Mouse (Mus musculus): ENCODE data around the gene Dglucy. TPM values are rescaled to one million over a fixed set of nuclear protein-coding genes. Genes with fewer than 3 reads are reported as not detected.

Dglucy gene
- 0.03 TPM in 1 of 2 replicates, not detected in the other for polyA plus RNA-seq (2012)

- no peak within 1 kb of the TSS for H3K4me3 ChIP-seq (replicated peaks)
- H3K4me1 ChIP-seq (ENCODE audit: control insufficient read depth): no peaks in the 10 kb centered on the region
- TF ChIP-seq GATA1 (IDR thresholded peaks at IDR 0.05; ENCODE audit: low read length): no peak
- H3K27me3 ChIP-seq (ENCODE audit: control insufficient read depth): no peaks in the 10 kb centered on the region
- H3K9me3 ChIP-seq (ENCODE audit: control insufficient read depth, low read length): no peaks in the 10 kb centered on the region
- H3K36me3 ChIP-seq (ENCODE audit: control insufficient read depth): no peaks in the 10 kb centered on the region
Measured at GRCm38 (mm10) chr12:100778934-100779865, at the start of gene Dglucy. Gene Dglucy, plus strand, starts transcription at chr12:100779057.

DNA sequence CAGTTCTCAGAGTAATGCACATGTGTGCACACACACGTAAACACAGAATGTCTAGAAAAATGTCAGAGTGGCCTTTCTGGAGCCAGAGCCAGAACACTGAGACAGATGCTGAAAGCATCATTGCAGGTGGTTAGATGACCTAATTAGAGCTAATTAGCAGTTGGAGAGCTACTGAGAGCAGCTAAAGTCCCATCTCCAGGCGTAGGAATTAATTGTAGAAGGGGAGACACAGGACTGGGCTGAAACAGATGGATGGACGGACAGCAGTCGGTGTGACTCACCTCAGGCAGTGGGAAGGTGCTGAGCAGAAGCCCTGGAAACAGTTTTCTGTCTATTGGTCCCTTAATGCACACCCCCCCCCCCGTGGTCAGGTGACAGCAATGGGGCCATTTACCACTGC lies 43.7 kb upstream of the Dglucy start:
- Histone ChIP-seq H3K9me3 (ENCODE audit: control insufficient read depth, low read length) (no peaks in the 10 kb centered on the region), H3K36me3 (ENCODE audit: control insufficient read depth) (no peaks in the 10 kb centered on the region), H3K4me3 (replicated peaks) (no peak overlapping the region), H3K4me1 (ENCODE audit: control insufficient read depth) (no peaks in the 10 kb centered on the region), H3K27me3 (ENCODE audit: control insufficient read depth) (no peaks in the 10 kb centered on the region)
- TF ChIP-seq TAL1 (IDR thresholded peaks at IDR 0.05; ENCODE audit: low read length) (no peak), GATA1 (IDR thresholded peaks at IDR 0.05; ENCODE audit: low read length) (no peak)

GRCm38 (mm10) chr12:100735581-100735980 lies 43.3 kb upstream of the Dglucy start:
- TF ChIP-seq TAL1 (IDR thresholded peaks at IDR 0.05; ENCODE audit: low read length) (no peak), GATA1 (IDR thresholded peaks at IDR 0.05; ENCODE audit: low read length) (no peak)
- H3K36me3 ChIP-seq (ENCODE audit: control insufficient read depth): no peaks in the 10 kb centered on the region

DNA sequence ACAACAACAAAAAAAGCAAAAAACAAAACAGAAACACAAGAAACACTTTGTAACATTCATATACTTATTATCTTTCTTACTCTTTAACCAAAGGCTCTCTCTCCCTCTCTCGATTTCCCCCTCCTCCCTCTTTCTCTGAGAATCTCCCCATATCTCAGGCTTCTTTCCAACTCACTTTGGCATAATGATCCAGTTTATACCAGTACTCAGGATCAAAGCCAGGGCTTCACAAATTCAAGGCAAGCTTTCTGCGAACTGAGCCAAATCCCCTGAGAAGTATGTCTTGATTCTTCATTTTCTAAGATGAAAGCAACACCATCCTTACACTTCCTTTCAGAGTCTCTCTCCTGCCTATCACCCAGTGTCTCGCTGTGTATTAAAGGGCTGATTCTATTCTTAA lies 40.4 kb upstream of the Dglucy start:
- no peak overlapping the region for H3K4me3 ChIP-seq (replicated peaks)
- no peaks in the 10 kb centered on the region for H3K36me3 ChIP-seq (ENCODE audit: control insufficient read depth)
- no peaks in the 10 kb centered on the region for H3K4me1 ChIP-seq (ENCODE audit: control insufficient read depth)
- H3K9me3 ChIP-seq (ENCODE audit: control insufficient read depth, low read length): no peaks in the 10 kb centered on the region
- no peaks in the 10 kb centered on the region for H3K27me3 ChIP-seq (ENCODE audit: control insufficient read depth)
- TF ChIP-seq GATA1 (IDR thresholded peaks at IDR 0.05; ENCODE audit: low read length) (no peak), TAL1 (IDR thresholded peaks at IDR 0.05; ENCODE audit: low read length) (no peak)

More at GRCm38 (mm10) chr12:100735581-100735980, 43.3 kb upstream of the Dglucy start:
- Histone ChIP-seq H3K9me3 (ENCODE audit: control insufficient read depth, low read length) (no peaks in the 10 kb centered on the region), H3K4me3 (replicated peaks) (no peak overlapping the region), H3K27me3 (ENCODE audit: control insufficient read depth) (no peaks in the 10 kb centered on the region), H3K4me1 (ENCODE audit: control insufficient read depth) (no peaks in the 10 kb centered on the region)

DNA sequence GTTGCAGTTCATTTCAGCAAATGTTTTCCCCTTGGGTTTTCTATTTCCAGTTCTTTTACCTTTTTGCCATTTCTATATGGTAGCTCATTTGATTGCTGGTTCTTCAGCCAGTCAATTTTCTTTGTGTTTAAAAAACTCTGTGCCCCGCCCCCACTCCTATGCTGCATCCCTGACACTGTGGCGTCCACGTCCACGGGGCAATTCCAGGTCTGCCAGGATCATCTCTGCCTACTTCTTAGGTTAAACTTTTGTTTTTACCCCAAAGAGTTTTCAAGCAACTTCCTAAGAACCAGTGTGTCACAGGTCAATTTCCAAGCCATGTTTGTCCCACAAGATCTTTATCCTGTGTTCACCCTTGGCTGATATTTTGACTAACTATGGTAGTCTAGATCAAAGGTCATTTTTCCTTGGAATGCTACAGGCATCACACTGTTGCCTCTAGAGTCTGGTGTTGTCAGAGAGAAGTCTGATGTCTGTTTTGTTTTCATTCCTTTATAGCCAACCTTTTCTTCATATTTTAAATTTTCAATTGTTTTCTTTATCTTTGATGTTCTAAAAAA lies 39.8 kb upstream of the Dglucy start:
- no peak for TF ChIP-seq TAL1 (IDR thresholded peaks at IDR 0.05; ENCODE audit: low read length)
- Histone ChIP-seq H3K36me3 (ENCODE audit: control insufficient read depth) (no peaks in the 10 kb centered on the region), H3K4me1 (ENCODE audit: control insufficient read depth) (no peaks in the 10 kb centered on the region), H3K27me3 (ENCODE audit: control insufficient read depth) (no peaks in the 10 kb centered on the region), H3K9me3 (ENCODE audit: control insufficient read depth, low read length) (no peaks in the 10 kb centered on the region), H3K4me3 (replicated peaks) (no peak overlapping the region)

DNA sequence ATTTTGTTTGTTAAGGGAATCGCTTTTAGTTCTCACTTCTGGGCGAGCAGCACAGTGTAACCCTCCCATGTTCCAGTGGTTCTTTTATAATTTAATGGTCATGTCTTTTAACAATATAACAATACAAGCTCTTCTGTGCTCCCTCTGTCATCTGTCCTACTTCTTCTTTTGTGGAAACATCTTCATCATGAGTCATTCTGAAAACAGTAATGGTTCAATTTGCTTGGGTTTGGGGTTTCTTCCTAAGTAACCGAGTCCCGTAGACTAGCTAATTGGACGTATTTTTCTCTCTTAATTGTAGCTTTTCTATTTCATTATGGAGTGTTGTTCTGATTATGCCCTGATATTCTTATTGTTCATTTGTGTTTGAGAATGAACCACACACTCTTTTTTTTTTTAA lies 38.5 kb upstream of the Dglucy start:
- Histone ChIP-seq H3K4me1 (ENCODE audit: control insufficient read depth) (no peaks in the 10 kb centered on the region), H3K9me3 (ENCODE audit: control insufficient read depth, low read length) (no peaks in the 10 kb centered on the region), H3K36me3 (ENCODE audit: control insufficient read depth) (no peaks in the 10 kb centered on the region), H3K27me3 (ENCODE audit: control insufficient read depth) (no peaks in the 10 kb centered on the region), H3K4me3 (replicated peaks) (no peak overlapping the region)
- TF ChIP-seq TAL1 (IDR thresholded peaks at IDR 0.05; ENCODE audit: low read length): no peak
- no peak for TF ChIP-seq GATA1 (IDR thresholded peaks at IDR 0.05; ENCODE audit: low read length)

- Histone ChIP-seq H3K4me1 (ENCODE audit: control insufficient read depth) (no peaks in the 10 kb centered on the region), H3K36me3 (ENCODE audit: control insufficient read depth) (no peaks in the 10 kb centered on the region), H3K27me3 (ENCODE audit: control insufficient read depth) (no peaks in the 10 kb centered on the region), H3K4me3 (replicated peaks) (no peak overlapping the region), H3K9me3 (ENCODE audit: control insufficient read depth, low read length) (no peaks in the 10 kb centered on the region)
- TF ChIP-seq TAL1 (IDR thresholded peaks at IDR 0.05; ENCODE audit: low read length) (no peak), GATA1 (IDR thresholded peaks at IDR 0.05; ENCODE audit: low read length) (no peak)
Measured at GRCm38 (mm10) chr12:100742468-100742867, 36.4 kb upstream of the Dglucy start.

GRCm38 (mm10) chr12:100752977-100753376 lies 25.9 kb upstream of the Dglucy start:
- no peaks in the 10 kb centered on the region for H3K9me3 ChIP-seq (ENCODE audit: control insufficient read depth, low read length)
- H3K27me3 ChIP-seq (ENCODE audit: control insufficient read depth): no peaks in the 10 kb centered on the region
- H3K4me1 ChIP-seq (ENCODE audit: control insufficient read depth): no peaks in the 10 kb centered on the region
- H3K4me3 ChIP-seq (replicated peaks): no peak overlapping the region
- no peaks in the 10 kb centered on the region for H3K36me3 ChIP-seq (ENCODE audit: control insufficient read depth)
- TF ChIP-seq GATA1 (IDR thresholded peaks at IDR 0.05; ENCODE audit: low read length): no peak
- no peak for TF ChIP-seq TAL1 (IDR thresholded peaks at IDR 0.05; ENCODE audit: low read length)

DNA sequence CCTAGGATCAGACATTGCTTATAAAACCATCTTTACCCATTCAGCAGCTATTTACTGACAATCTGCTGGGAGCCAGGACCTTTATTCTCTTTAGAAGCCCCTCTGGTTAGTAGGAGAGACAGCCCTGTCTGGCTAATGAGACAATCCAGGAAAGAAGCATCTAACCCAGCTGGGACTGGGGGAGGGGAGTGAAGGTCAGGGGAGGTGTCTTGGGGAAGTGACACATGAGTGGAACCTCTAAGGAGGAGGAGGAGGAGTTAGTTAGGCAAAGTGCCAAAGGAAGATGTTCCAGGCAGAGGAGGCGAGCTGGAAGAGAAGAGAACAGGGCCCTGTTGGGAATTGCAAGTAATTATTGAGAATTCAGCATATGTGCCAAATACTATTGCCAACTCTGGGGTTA lies 25.1 kb upstream of the Dglucy start:
- Histone ChIP-seq H3K27me3 (ENCODE audit: control insufficient read depth) (no peaks in the 10 kb centered on the region), H3K36me3 (ENCODE audit: control insufficient read depth) (no peaks in the 10 kb centered on the region), H3K4me1 (ENCODE audit: control insufficient read depth) (no peaks in the 10 kb centered on the region), H3K4me3 (replicated peaks) (no peak overlapping the region), H3K9me3 (ENCODE audit: control insufficient read depth, low read length) (no peaks in the 10 kb centered on the region)
- no peak for TF ChIP-seq GATA1 (IDR thresholded peaks at IDR 0.05; ENCODE audit: low read length)
- TF ChIP-seq TAL1 (IDR thresholded peaks at IDR 0.05; ENCODE audit: low read length): no peak

Data from erythroblast, embryonic 14.5 days (primary cell).